Mouse (Mus musculus) cerebral cortex, adult 2 months (tissue): Measurements from ENCODE around the gene Sfn.

Source experiments
- WGBS: fragments of 180-500 bp; shearing (Covaris S2); methylation state at CpG from one replicate; pipeline ENCODE4 v1.1.7; 2018; 5-methylcytosine and 5-hydroxymethylcytosine counted together

Sfn gene

GRCm38 (mm10) chr4:133620668-133621067, 18.7 kb upstream of the Sfn start:
- WGBS = 65% methylated on average over 8 of the region's 8 CpGs

- 70% methylated on average over 4 of the region's 4 CpGs for WGBS
These were observed 17.6 kb upstream of the Sfn start for GRCm38 (mm10) chr4:133619473-133620136.

GRCm38 (mm10) chr4:133617936-133618335, 16.0 kb upstream of the Sfn start:
- WGBS = 84% methylated on average over 11 of the region's 11 CpGs

- WGBS = 77% methylated on average over 10 of the region's 10 CpGs
These were observed 13.4 kb upstream of the Sfn start for GRCm38 (mm10) chr4:133615416-133615815.

- WGBS = 35% methylated on average over 8 of the region's 8 CpGs
These were observed 12.3 kb upstream of the Sfn start for GRCm38 (mm10) chr4:133614274-133614761.

GRCm38 (mm10) chr4:133613867-133614266, 11.9 kb upstream of the Sfn start:
- 76% methylated on average over 4 of the region's 4 CpGs for whole genome bisulfite sequencing

- WGBS = 87% methylated on average over 8 of the region's 8 CpGs
These were observed 11.1 kb upstream of the Sfn start for GRCm38 (mm10) chr4:133613026-133613425.

GRCm38 (mm10) chr4:133612416-133612815, 10.4 kb upstream of the Sfn start:
- WGBS = 98% methylated on average over 7 of the region's 7 CpGs

GRCm38 (mm10) chr4:133611815-133612214, 9.8 kb upstream of the Sfn start:
- over 99% methylated on average over 5 of the region's 5 CpGs for WGBS

- WGBS = 18% methylated on average over 6 of the region's 6 CpGs
These were observed 7.8 kb upstream of the Sfn start for GRCm38 (mm10) chr4:133609719-133610118.

GRCm38 (mm10) chr4:133607284-133607683, 5.3 kb upstream of the Sfn start:
- 90% methylated on average over 10 of the region's 10 CpGs for WGBS

GRCm38 (mm10) chr4:133605330-133605729, 3.4 kb upstream of the Sfn start:
- WGBS = 63% methylated on average over 9 of the region's 9 CpGs

GRCm38 (mm10) chr4:133604856-133605255, 2.9 kb upstream of the Sfn start:
- 82% methylated on average over 6 of the region's 6 CpGs for WGBS

- WGBS = 84% methylated on average over 7 of the region's 7 CpGs
These were observed 2.2 kb upstream of the Sfn start for GRCm38 (mm10) chr4:133604175-133604574.

- 95% methylated on average over 5 of the region's 5 CpGs for WGBS
These were observed 1.1 kb upstream of the Sfn start for GRCm38 (mm10) chr4:133603056-133603455.

- WGBS = 15% methylated on average over 9 of the region's 9 CpGs
These were observed 1.7 kb downstream of the Sfn start for GRCm38 (mm10) chr4:133600306-133600705.

- WGBS = under 1% methylated on average over 50 of the region's 50 CpGs
These were observed 2.3 kb downstream of the Sfn start for GRCm38 (mm10) chr4:133599571-133600073.

- 44% methylated on average over 7 of the region's 7 CpGs for WGBS
These were observed 2.9 kb downstream of the Sfn start for GRCm38 (mm10) chr4:133599116-133599515.

- 67% methylated on average over 4 of the region's 4 CpGs for WGBS
These were observed 3.4 kb downstream of the Sfn start for GRCm38 (mm10) chr4:133598616-133599015.

GRCm38 (mm10) chr4:133596084-133596483, 5.9 kb downstream of the Sfn start:
- WGBS = 61% methylated on average over 6 of the region's 6 CpGs

GRCm38 (mm10) chr4:133595538-133595937, 6.4 kb downstream of the Sfn start:
- 60% methylated on average over 7 of the region's 7 CpGs for WGBS

- 32% methylated on average over 7 of the region's 7 CpGs for WGBS
These were observed 9.4 kb downstream of the Sfn start for GRCm38 (mm10) chr4:133592570-133592969.
